Mouse (Mus musculus) T-helper 1 cell (primary cell): Measurements from ENCODE around the gene Hmgcs2.
"Not testable (repeated sequence)": the region's sequence is repeated elsewhere in the genome, so short reads cannot be mapped to it uniquely, and the experiment has no call there.

Experiments used
- in situ Hi-C: fragments of 300-600 bp; cut with MboI, MseI; formaldehyde crosslinking; loops from one replicate; pipeline ENCODE4 v1.15.1; 2025; ENCODE audit warnings: high pct_unique_total_duplicates

Hmgcs2 gene

DNA sequence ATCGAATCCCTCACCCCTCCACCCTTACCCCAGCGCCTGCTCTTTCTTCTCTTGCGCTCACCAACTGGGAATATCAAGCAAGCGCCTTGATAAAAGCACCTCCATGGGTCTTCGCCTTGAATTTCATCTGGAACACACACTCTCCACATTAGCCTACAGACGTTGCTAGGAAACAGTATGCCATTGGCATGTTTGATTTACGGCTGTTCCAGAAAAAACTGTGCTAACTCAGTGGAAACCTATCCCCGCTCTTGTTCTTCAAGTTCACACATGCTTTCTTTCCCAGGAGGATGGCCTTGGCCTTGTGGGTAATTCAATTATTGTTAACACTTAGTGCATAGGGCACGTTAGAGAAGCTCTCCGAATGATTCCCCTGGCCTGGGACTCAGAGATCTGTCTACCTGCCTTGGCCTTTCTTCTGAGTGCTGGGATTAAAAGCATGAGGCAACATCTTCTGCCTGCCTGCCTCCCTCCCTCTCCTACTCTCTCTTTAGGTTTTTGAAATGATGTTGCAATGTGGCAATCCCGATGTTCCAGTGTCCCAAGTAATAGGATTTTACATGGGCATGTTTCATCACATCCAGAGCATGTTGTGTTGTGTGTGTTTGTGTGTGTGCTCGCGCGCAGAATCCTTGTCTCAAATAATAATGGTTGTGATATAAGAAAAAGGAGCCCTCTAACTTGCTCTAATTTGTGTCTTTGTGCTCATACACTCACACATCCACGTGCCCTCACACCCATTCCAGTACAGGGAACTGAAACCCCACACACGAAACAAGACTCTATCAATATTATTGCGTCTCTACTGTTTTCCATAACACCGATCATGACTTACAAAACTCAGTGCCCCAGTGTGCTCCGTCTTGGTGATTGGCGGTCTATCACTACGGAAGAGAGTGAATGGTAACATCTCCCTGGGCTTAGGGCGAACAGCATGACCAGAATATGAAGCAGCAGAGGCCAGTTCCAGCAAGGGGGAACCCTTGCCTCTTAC, 56.7 kb downstream of the Hmgcs2 start:
- in situ Hi-C loops: no loop called here

DNA sequence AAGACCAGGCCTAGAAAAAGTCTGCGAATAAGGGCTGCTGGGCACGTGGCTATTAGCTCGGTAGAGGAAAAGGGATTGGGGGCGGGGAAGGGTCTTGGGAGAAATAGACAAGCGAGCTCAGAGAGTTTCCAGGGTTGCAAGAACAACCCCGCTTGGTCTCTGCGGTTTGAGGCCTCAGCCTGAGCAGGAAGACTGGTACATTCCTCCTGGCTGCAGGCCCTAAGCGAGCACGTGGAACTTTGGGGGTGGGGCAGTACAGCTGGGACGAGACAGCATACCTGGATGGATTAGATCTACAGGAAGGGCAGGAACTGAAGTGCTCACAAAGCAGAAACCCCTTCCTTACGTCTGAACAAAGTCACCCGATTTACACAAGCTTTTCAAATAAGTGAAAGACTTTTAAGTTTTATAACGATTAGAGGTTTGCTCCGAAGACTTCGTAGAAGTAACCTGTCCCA, 58.4 kb downstream of the Hmgcs2 start:
- in situ Hi-C loops: no loop called here

DNA sequence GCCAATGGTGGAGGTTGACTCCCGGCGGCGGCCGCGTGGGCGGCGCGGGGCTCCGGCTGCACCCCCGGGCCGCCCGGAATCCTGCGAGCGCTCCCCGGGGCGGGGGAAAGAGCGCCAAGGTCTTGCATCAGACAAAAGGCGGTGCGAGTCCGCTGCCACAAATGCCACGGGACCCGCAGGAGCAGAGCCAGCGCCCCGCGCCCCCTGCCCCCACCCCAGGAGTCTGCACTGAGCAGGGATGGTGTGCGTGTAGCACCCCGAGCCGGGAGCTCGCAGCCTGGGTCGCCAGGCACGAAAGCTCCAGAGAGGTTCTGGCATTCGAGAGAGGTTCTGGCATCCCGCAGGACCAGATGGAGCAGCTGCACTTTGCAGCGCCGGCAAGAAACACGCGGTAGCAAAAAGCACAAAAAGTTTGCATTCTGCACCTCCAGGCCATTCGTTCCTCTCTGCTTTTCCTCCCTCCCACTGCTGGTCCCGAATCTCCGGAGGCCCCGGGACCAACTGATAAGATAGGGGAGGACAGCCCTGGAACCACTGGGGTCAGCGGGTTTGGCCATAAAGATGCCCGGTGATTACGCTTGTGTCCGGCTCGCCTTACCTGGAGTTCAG, 59.0 kb downstream of the Hmgcs2 start:
- in situ Hi-C loops: no loop called here

DNA sequence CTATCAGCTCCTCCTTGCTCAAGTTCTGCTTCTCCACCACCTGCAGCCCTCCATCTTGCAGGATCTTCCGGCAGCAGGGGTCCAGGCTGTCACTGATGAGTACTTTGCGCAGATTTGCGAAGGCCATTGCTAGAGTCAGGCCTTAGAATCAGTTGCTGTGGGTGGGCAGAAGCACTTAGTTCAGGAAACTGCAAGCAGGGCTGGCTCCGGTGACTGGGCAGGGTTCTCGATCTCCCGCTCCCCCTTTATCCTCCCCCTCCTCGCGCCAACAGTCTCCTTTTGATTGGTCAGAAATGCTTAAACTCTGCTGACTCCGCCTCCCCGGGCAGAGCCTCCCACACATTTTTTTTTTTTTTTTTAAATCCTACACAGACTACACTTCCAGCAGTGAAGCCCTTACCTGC, 59.5 kb downstream of the Hmgcs2 start, which contains the start of gene Phgdh:
Phgdh (minus strand) TSS at position 285 of the 404 bp plus-strand sequence.
- in situ Hi-C loops: not testable (repeated sequence)

DNA sequence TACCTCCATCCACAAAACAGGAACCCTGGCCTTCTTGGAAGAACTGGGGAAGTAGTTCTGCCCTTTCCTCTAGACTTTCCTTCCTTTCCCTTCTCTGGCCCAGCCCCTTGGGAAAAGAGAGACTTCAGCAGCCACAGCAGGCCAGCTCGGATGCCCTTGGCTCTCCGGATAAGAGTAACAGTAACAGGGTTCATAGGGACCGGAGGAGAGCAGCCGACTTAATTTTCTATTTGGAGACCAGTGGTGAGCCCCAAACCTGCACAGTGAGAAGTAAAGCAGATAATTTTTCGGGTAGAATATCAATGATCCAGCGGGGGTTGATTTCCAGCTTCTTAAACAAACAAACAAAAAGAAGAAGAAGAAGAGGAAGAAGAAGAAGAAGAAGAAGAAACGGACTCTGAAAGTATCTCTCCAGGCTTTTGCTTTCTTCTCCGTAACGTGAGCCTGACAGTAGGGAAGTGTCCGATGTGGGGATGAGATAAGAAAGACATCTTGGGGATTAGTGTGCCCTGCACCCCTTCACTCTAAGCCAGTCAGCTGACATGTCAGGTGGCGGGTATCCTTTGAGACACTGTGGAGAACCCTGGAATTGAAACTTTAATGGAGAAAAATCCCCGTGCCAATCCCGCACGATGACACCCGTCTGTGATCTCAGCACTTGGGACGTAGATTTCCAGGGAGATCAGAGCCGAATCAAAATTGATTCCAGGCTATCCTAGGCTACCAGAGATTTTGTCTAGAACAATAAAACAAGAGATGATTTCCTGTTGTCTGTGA, 60.8 kb downstream of the Hmgcs2 start:
- in situ Hi-C loops: no loop called here

DNA sequence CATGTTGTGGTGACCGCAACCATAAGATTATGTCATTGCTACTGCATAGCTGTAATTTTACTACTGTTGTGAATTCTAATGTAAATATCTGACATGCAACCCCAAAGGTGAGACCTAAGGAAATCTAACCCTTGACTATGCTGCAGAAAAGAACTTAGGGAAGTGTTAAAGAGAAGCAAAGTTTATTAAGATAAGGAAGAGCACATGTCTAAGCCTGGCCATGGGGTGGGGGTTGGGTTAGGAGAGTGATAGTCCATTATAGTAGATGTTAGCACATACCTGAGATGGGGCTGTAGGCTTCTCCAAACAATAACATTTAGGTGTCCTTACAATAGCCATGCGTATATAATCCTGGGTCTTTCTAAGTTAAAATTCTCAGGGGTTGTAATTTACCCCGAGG, 63.0 kb downstream of the Hmgcs2 start:
- in situ Hi-C loops: no loop called here

- in situ Hi-C loops: no loop called here
Observed at GRCm38 (mm10) chr3:98348106-98348505, 67.9 kb downstream of the Hmgcs2 start.

DNA sequence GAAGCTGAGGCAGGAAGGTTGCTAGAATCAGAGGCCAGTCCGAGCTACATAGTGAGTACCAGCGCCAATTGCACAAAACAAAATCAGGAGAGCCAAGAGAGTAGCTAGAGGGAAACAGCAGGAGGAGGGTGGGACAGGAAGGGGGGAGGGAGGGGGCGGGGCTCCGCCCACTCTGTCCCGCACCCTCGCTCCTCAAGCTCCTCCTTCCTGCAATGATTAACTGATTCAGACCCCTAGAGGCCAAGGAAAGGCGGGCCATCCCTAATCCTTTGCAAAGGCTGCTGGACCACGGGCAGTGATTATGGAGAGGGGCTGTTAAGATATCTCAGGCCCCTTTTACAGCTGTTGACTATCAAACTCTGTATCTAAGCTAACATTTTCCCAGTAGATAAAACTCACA, 68.5 kb downstream of the Hmgcs2 start:
- in situ Hi-C loops: no loop called here

DNA sequence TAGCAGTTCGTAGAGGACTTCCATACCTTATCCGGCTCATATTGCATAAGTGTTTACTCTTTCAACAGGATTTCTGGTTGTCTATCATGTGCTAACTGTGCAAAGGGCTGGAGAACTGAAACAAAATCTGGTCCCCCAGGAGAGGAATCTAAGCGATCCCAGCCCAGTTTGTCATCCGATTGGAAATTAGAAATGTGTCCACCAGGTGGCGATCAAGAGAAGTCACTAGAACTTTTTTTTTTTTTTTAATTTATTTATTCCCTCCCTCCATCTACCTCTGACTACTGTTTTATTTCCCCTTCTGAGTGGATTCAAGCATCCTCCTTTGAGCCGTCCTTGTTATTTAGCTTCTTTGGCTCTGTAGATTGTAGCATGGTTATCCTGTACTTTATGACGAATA, 73.7 kb downstream of the Hmgcs2 start:
- in situ Hi-C loops: no loop called here

DNA sequence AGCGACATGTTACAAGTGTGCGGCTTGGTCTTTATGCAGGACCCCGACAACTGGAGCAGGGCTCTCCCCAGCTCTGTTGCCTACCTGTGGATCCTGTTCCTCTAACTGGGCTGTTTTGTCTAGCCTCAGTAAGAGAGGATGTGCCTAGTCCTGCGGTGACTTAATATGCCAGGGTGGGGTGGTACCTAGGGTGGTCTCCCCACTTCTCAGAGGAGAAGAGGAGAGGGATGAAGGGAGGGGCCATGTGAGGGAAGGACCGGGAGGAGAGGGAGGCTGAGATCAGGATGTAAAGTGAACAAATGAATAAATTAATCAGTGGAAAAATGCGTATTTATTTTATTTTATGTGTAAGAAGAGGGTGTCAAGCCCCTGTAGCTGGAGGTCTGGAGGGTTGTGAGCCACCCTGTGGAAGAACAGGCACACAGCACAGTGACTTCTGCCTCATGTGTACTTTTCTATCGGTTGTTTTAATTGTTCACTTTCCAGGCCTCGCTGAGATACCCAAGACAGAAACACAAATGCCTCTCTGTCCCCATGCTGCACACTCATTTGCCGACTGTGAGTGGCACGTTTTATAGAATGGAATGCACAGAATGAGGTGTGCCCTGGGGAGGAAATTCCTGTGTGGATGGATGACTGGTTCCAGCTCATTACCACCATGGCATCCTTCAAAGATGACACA, 75.2 kb downstream of the Hmgcs2 start:
- in situ Hi-C loops: loop anchor here (5.0 kb wide), 1 partner anchor 87 kb away; no protein-coding TSS in a partner anchor

DNA sequence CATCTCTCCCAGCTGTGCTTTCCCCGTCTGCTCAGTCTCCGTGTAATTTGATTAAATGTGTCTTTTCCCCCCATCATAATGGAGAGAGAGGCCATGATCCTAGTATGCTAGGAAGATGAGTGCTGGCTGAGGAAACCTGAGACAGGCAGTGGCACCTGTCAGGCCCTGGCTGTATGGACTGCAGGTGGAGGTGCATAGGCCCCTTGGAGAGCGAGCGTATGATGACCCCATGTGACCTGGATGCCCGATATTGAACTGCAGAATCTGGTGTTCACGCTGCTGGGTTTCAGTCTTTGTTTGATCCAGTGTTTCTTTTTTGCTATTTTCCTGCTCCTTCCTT, 75.8 kb downstream of the Hmgcs2 start:
- in situ Hi-C loops: loop anchor here (5.0 kb wide), 1 partner anchor 86 kb away; no protein-coding TSS in a partner anchor

DNA sequence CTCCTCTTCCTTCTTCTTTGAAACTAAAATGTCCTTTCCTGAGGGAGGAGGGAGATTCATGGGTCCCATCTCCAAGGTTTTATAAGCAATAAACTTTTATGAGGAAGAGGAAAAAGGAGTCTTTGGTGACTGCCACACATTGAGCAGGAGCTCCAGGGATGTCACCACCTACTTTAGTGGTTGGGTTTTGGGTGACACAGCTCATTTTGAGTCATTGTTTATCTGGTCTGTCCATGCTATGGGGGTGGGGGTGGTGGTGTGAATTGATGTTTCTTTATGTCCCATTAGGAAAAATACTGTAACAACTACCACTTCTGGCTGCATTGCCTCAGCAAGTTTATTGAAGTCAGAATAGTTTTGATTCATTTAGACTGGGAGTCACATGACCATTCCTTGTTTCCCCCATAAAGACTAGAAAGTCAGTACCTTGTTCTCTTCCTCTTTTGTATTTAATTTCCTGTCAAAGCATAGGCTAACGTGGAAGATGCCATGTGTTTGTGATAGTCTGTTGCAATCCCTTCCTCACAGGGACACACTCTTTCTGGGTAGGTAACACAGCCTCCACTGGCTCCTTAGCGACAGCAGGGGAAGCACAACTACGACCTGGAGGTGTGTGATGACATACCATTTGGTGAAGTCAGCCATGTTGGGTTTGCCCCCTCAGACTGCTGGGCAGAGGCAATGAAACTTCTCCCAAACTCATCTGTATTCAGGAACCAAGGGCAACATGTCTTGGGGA, 76.6 kb downstream of the Hmgcs2 start:
- in situ Hi-C loops: loop anchor here (5.0 kb wide), 1 partner anchor 86 kb away; no protein-coding TSS in a partner anchor
